Mouse (Mus musculus) stomach, postnatal 0 days (tissue): ENCODE measurements around the gene Lats1.

Experiments
- CTCF ChIP-seq: IDR thresholded peaks from 2 replicates; pipeline ENCODE4 v1.5.1; 2016; ENCODE audit warnings: antibody characterized with exemption, low read depth, mild to moderate bottlenecking, moderate library complexity
- EP300 ChIP-seq: optimal IDR thresholded peaks from 2 replicates; pipeline ENCODE3; 2016; ENCODE audit warnings: antibody characterized with exemption

GRCm38 (mm10) chr10:7673673-7674072, 7.3 kb upstream of the Lats1 start:
- TF ChIP-seq EP300 (no peak), CTCF (peak; percentile 64)
